Mouse (Mus musculus) liver, postnatal 0 days (tissue): ENCODE measurements around the gene Anapc7.

Experiments used
- CTCF ChIP-seq: sonication (generic); IDR thresholded peaks from 2 replicates; pipeline ENCODE4 v1.5.1; 2016; ENCODE audit warnings: antibody characterized with exemption, low read depth
- EP300 ChIP-seq: IDR thresholded peaks from 2 replicates; pipeline ENCODE4 v1.6.1; 2016; ENCODE audit warnings: antibody characterized with exemption, low read depth, mild to moderate bottlenecking

DNA sequence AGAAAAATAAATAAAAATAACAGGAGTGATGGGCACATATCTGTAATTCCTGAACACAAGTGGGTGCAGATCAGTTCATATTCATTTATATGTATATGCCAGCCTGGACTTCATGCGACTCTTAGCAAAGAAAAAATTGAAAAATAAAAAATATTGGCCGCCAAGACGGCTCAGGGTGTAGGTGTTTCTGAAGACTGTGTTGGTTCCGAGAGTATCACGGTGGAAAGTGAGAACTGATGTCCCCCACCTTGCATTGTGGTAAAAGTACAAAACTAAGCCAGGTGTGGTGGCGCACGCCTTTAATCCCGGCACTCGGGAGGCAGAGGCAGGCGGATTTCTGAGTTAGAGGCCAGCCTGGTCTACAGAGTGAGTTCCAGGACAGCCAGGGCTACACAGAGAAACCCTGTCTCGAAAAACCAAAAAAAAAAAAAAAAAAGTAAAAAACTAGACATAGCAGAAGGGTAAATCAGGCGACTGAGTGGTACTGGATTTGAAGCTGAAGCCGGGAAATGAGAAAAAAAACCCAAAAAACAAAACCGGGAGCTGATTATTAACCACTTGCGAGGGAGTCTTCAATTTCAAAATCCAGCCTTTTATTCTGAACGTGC is 30.2 kb upstream of the Anapc7 start:
- TF ChIP-seq CTCF: no peak
- TF ChIP-seq EP300: no peak
